Mouse (Mus musculus) neutrophil, adult 65 days (primary cell): Measurements from ENCODE around the gene Pla2g6. TPM values are rescaled to one million over a fixed set of nuclear protein-coding genes. Genes with fewer than 3 reads are reported as not detected.

Experiments
- total RNA-seq: library from RNA; stranded (reverse); gene quantifications from 2 replicates; pipeline ENCODE4 v1.2.4, GENCODE M21; 2023

Pla2g6 gene
- total RNA-seq = 3.5 and 7.3 TPM in 2 replicates

DNA sequence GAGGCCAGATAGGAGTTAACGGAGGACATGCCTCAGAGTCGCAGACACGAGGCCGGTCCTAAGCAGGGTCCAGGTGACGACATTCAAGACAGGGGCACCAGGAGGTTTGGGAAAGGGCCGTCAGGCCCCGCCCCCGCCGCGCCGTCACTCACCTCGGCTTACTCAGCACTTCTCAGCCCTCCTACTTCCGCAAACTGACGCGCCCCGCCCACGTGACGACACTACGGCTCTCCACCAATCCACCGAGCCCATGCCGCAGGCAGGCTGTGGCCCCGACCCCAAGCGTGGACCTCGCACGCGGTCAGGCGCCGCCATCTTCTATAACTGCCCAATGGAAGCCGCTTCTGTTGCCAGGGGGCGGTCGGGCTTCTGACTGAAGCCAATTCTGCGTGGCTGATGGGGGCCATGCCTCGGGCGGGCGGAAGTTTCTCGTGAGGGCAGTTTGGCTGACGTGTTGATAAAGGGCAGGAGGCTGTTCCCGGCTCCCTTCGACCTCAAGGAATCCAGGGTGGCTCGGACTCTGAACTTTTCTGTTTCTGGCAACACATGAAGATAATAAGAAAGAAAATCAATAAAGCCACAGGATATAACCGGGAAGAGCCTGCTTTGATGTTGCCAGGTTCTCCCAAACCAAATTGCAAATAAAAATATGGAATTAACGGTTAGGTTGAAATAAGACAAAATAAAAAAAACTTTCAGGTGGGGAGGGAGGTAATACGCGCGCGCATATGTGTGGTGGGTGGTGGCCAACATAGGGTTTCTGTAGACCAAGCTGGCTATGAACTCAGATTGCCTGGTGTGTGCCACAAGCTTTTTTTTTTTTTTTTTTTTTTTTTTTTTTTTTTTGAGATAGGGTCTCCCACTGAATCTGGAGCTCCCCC lies at the start of gene Pla2g6:
TSS of gene Pla2g6 (minus strand) at position 333 of the 881 bp plus-strand sequence.

DNA sequence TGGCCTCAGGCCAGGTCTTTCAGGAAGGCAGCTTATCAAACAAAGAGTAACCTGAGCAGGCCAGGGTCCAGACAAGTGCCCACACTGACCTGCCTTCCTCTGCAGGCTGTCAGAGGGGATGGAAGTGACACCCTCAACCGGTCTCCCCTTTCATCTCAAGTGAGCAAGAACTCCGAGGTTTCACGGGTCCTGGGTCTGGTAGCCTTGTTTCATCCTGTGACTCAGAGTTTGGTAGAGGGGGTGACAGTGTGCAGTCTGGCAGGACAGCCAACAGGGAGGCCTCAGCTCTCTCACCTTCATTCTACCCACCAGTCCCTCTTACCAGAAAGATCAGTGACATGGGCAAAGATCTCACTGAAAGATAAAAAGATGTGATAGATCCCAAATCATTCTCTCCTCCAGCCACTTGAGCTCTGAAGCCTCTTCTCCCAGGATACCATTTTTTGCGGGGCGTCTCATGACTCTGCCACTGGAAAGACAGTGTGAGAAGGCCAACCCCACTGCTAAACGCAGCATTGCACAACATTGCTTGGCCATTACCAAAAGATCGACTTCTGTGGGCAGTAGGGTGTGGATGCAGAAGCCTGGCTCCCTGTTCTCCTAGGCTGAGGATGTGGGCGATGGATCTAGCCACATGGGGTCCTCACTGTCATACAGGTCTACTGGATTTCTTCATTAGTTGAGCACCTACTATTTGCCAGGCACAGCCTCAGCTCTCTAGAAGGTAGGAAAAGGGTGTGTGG lies 18.0 kb upstream of the Pla2g6 start, which contains the start of gene Maff:
TSS of gene Maff (plus strand) at position 571 of the 743 bp plus-strand sequence.

DNA sequence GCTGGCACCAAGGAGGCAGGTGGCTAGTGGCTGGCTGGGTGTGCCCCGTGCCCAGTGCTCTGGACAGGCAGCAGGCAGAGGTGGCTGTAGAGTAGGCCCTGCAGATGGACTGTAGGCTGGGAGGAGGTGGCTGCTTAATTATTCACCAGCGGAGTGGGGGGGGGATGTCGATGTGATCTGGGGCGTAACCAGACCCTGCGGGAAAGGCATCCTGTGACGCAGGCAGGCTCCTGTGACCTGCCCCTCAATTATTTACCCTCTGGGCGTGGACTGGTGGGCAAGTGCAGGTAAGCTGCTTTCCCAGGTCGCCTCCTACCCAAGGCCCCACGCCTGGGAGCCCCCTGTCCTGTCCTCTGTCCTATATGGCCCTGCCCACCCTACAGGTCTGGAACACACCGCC lies 42.8 kb downstream of the Pla2g6 start, which contains the start of gene Baiap2l2:
TSS of gene Baiap2l2 (minus strand) at position 139 of the 400 bp plus-strand sequence.

DNA sequence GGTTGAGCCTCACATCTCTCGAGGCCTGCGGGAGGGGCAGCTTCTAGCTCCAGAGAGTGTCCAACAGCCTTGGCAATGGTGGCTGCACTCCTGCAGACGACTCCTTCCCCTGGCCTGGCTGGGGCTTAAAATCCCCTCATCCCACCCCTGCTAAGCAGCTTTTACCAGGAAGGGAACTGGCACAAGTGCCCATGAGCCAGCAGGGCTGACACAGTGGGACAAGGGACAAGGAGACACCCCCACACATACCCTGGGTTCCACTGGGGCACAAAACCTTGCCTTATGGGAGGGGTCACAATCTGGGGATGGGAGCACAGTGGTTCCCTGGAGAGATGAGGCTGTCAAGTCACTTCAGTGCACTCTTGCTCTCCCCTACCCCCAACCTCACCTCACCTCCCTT lies 73.5 kb downstream of the Pla2g6 start, which contains the start of gene Slc16a8:
TSS of gene Slc16a8 (minus strand) at position 101 of the 400 bp plus-strand sequence.

Other genes with a start within 250 kb of the Pla2g6 start
- 14.2 and 16.5 TPM in 2 replicates for gene Micall1, start 219.5 kb downstream of the Pla2g6 start, total RNA-seq
- gene Polr2f, start 187.4 kb downstream of the Pla2g6 start, total RNA-seq = 18.8 and 28.4 TPM in 2 replicates
- gene 1700088E04Rik, start 187.1 kb downstream of the Pla2g6 start, total RNA-seq = not detected in 2 replicates
- gene Sox10, start 163.2 kb downstream of the Pla2g6 start, total RNA-seq = not detected in 2 replicates
- 4.7 and 7.6 TPM in 2 replicates for gene Pick1, start 99.2 kb downstream of the Pla2g6 start, total RNA-seq
- gene Gm49486, start 99.0 kb downstream of the Pla2g6 start, total RNA-seq = 0.16 TPM in 1 of 2 replicates, not detected in the other
- not detected in 2 replicates for gene Slc16a8, start 73.6 kb downstream of the Pla2g6 start, total RNA-seq
- gene Baiap2l2, start 42.9 kb downstream of the Pla2g6 start, total RNA-seq = not detected in 2 replicates
- gene Maff, start 18.2 kb upstream of the Pla2g6 start, total RNA-seq = 27.5 and 30.8 TPM in 2 replicates
- 84.2 and 87.9 TPM in 2 replicates for gene Tmem184b, start 75.2 kb upstream of the Pla2g6 start, total RNA-seq
- 139 and 150 TPM in 2 replicates for gene Csnk1e, start 127.2 kb upstream of the Pla2g6 start, total RNA-seq
- not detected in 2 replicates for gene Kcnj4, start 176.9 kb upstream of the Pla2g6 start, total RNA-seq
- gene Kdelr3, start 188.0 kb upstream of the Pla2g6 start, total RNA-seq = 0.36 and 0.66 TPM in 2 replicates
- gene Ddx17, start 218.4 kb upstream of the Pla2g6 start, total RNA-seq = 180 and 232 TPM in 2 replicates